Mouse (Mus musculus) heart, postnatal 25 days (tissue): ENCODE data around the gene Pld2. TPM values are rescaled to one million over a fixed set of nuclear protein-coding genes. Genes with fewer than 3 reads are reported as not detected.
A peak's percentile ranks its signal among the peaks of the same experiment; 100 is the strongest.

ENCODE experiments used
- DNase-seq: peaks from one replicate; pipeline ENCODE4 v3.0.0; 2022; ENCODE audit warnings: low spot score
- intact Hi-C: fragments of 180-260 bp; cut with DNase I; formaldehyde crosslinking; loops from one replicate; pipeline ENCODE4 v1.15.1; 2025
- total RNA-seq, 2 experiments: library from RNA; stranded (reverse); gene quantifications; 2 replicates each; pipeline ENCODE4 v1.2.3; 2021

Pld2 gene
- total RNA-seq, 2 experiments from 2014 or later: 6.5 to 7.4 TPM

GRCm38 (mm10) chr11:70598451-70598953, 58.6 kb downstream of the Pld2 start:
- intact Hi-C loops: no loop called here
- DNase-seq: no peak

- DNase-seq: peak; percentile 42
- intact Hi-C loops: loop anchor here (1.0 to 2.0 kb wide), 3 partner anchors 40 to 89 kb away; partner anchors contain the start of gene Pld2
Measured at GRCm38 (mm10) chr11:70605024-70605566, 65.2 kb downstream of the Pld2 start.

GRCm38 (mm10) chr11:70606717-70607116, 66.9 kb downstream of the Pld2 start:
- intact Hi-C loops: no loop called here

GRCm38 (mm10) chr11:70607611-70608010, 67.7 kb downstream of the Pld2 start:
- no peak for DNase-seq
- intact Hi-C loops: no loop called here

More at GRCm38 (mm10) chr11:70606717-70607116, 66.9 kb downstream of the Pld2 start:
- DNase-seq: no peak

Other genes with a start within 250 kb of the Pld2 start
- gene Alox12e, start 217.4 kb upstream of the Pld2 start, total RNA-seq: under 1 TPM in 1 of 2 experiments, not detected in 1; 0.14 TPM
- gene Alox15, start 188.0 kb upstream of the Pld2 start, total RNA-seq: 1 to 10 TPM; 4.8 to 5.4 TPM
- gene Pelp1, start 130.0 kb upstream of the Pld2 start, total RNA-seq: 10 to 100 TPM; 17.9 to 21.1 TPM
- gene Arrb2, start 107.4 kb upstream of the Pld2 start, total RNA-seq: 10 to 100 TPM in 1 of 2 experiments, 1 to 10 TPM in 1; 9.0 to 11.6 TPM
- gene Med11, start 88.1 kb upstream of the Pld2 start, total RNA-seq: 1 to 10 TPM; 7.5 to 8.2 TPM
- 1 to 10 TPM; 2.3 to 2.7 TPM for gene Zmynd15, start 80.6 kb upstream of the Pld2 start, total RNA-seq
- 1 to 10 TPM; 8.4 to 9.4 TPM for gene Cxcl16, start 80.1 kb upstream of the Pld2 start, total RNA-seq
- gene Tm4sf5, start 34.8 kb upstream of the Pld2 start, total RNA-seq: 1 to 10 TPM in 1 of 2 experiments, under 1 TPM in 1; 0.78 to 1.7 TPM
- gene Vmo1, start 25.4 kb upstream of the Pld2 start, total RNA-seq: not detected
- gene Gltpd2, start 20.9 kb upstream of the Pld2 start, total RNA-seq: not detected
- gene Psmb6, start 14.7 kb upstream of the Pld2 start, total RNA-seq: 100 to 1,000 TPM; 227 to 230 TPM
- gene Gm40193, start 7.1 kb upstream of the Pld2 start, total RNA-seq: not detected
- 10 to 100 TPM; 43.6 to 46.3 TPM for gene Mink1, start 22.8 kb downstream of the Pld2 start, total RNA-seq
- not detected for gene 4930544D05Rik, start 75.8 kb downstream of the Pld2 start, total RNA-seq
- not detected for gene Chrne, start 79.2 kb downstream of the Pld2 start, total RNA-seq
- under 1 TPM; 0.36 to 0.42 TPM for gene Gp1ba, start 99.1 kb downstream of the Pld2 start, total RNA-seq
- 10 to 100 TPM; 48.0 to 54.0 TPM for gene Rnf167, start 107.2 kb downstream of the Pld2 start, total RNA-seq
- 100 to 1,000 TPM; 550 to 562 TPM for gene Slc25a11, start 107.4 kb downstream of the Pld2 start, total RNA-seq
- gene Pfn1, start 114.6 kb downstream of the Pld2 start, total RNA-seq: 100 to 1,000 TPM; 290 to 310 TPM
- gene Eno3, start 117.1 kb downstream of the Pld2 start, total RNA-seq: 1,000 to 10,000 TPM; 2,028 to 2,111 TPM
- 10 to 100 TPM; 89.8 to 99.5 TPM for gene Spag7, start 129.4 kb downstream of the Pld2 start, total RNA-seq
- gene Camta2, start 148.0 kb downstream of the Pld2 start, total RNA-seq: 10 to 100 TPM; 36.3 to 42.1 TPM
- gene Inca1, start 160.1 kb downstream of the Pld2 start, total RNA-seq: 1 to 10 TPM; 6.4 to 8.1 TPM
- gene Kif1c, start 160.5 kb downstream of the Pld2 start, total RNA-seq: 100 to 1,000 TPM; 451 to 452 TPM
- gene Zfp3, start 224.1 kb downstream of the Pld2 start, total RNA-seq: 1 to 10 TPM; 7.7 to 7.8 TPM